Mouse (Mus musculus) liver, postnatal 0 days (tissue): ENCODE measurements at regions not wholly inside any gene's neighbourhood (a gene's known extent, or its start where the extent isn't known, plus 50 kb on each side); places are given as distances from the start of the nearest gene placed in this dataset.

ENCODE experiments used
- CTCF ChIP-seq: sonication (generic); IDR thresholded peaks from 2 replicates; pipeline ENCODE4 v1.5.1; 2016; ENCODE audit warnings: antibody characterized with exemption, low read depth
- EP300 ChIP-seq: IDR thresholded peaks from 2 replicates; pipeline ENCODE4 v1.6.1; 2016; ENCODE audit warnings: antibody characterized with exemption, low read depth, mild to moderate bottlenecking

- no peak for TF ChIP-seq CTCF
- TF ChIP-seq EP300: no peak
Observed at GRCm38 (mm10) chr6:22584851-22585250, 228.8 kb upstream of the Fam3c start.
